Mouse (Mus musculus) ES-CJ7 (cell line): ENCODE measurements around the gene Selenof.

Experiments used
- DNase-seq: peaks from one replicate; pipeline ENCODE4 v3.0.0; 2011; ENCODE audit warnings: low read depth, low spot score

Selenof gene

DNA sequence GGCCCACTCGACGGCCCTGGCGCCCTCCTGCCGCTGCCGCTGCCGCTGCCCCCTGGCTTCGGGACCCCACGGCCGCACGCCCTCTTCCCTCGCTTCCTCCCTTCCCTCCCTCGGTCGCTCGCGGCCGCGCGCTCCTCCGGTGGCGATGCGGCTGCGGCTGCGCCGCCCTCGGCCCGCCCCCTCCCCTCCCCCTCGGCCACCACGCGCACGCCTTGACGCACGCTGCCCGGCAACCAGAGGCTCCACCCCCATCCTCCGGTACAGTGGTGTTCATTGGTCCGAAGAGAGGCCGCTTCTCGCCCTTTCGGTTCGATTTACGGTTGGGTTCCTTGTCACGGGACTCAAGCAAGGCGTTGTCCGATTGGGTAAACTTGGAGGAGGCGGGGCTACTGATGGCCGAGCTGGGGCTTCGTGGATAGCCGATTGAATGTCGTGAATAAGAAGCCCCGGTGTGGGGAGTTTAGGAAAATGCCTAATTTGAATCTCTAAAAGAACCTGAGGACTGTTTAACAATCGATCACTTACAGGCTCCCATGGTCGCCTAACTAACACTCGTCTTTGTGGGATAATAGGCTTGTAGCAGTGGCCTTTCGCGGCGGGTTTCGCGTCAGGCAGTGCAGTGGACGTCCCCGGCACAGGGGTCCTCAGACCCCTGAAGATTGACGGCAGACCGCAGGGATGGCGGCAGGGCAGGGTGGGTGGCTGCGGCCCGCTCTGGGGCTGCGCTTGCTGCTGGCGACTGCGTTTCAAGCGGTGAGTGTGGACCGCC, at the start of gene Selenof, which contains the start of gene Hs2st1:
Gene Selenof, plus strand, starts transcription at position 258 of the 769 bp plus-strand sequence.
Gene Hs2st1, minus strand, starts transcription at position 135 of the 769 bp plus-strand sequence.
- DNase-seq, result peak; percentile 100

DNA sequence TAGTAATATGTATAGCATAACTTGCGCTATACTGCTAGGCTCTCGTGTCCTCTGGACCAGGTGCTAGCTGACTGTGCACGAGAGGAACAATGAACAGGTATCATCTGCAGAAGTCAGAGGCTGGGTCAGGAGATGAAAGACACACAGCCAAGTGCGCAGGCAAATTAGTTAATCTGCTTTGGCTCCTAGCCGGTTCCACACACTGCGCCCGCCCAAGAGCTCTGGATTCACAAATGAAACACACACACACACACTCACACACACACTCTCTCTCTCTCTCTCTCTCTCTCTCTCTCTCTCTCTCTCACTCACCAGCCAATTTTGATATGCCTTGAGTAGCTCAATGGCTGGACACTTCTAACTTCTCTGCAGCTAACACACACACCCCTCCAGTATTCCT, 42.2 kb upstream of the Selenof start:
- no peak for DNase-seq

DNA sequence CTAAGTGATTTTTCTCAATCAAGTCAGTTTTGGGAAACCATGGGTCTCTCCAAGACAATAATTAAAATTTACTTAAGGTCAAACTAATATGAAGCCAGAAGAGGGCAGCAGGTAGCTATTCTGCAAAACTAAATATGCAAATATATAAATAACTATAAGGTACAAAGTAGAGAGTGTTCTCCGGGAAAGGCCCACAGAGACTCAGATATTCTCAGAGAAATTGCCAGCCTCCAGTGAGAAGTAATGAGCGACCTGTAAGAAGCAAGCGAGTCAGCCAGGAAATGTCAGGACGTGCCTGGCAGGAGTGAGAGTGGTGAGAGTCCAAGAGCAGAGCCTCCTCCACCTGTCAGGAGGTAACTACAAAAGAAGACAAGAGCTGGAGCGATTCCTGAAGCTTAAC, 39.1 kb upstream of the Selenof start:
- no peak for DNase-seq

DNA sequence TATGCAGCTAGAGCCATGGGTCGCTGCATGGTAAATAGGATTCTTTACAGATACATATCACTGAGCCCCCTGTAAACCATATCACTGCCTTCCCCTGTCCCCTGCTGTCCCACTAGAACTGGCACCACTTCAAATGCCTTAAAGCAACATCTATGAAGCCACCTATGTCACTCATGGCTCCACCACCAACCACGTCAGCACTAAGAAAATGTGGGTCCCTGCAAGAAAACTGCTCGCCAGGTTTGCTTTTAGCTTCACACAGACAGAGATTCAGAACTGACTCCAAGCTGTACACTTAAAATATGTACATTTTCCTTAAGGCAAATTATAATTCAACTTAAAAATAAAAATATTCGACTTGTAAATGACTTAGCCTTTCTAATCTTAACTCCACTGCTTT, 35.0 kb upstream of the Selenof start:
- DNase-seq, result no peak

DNA sequence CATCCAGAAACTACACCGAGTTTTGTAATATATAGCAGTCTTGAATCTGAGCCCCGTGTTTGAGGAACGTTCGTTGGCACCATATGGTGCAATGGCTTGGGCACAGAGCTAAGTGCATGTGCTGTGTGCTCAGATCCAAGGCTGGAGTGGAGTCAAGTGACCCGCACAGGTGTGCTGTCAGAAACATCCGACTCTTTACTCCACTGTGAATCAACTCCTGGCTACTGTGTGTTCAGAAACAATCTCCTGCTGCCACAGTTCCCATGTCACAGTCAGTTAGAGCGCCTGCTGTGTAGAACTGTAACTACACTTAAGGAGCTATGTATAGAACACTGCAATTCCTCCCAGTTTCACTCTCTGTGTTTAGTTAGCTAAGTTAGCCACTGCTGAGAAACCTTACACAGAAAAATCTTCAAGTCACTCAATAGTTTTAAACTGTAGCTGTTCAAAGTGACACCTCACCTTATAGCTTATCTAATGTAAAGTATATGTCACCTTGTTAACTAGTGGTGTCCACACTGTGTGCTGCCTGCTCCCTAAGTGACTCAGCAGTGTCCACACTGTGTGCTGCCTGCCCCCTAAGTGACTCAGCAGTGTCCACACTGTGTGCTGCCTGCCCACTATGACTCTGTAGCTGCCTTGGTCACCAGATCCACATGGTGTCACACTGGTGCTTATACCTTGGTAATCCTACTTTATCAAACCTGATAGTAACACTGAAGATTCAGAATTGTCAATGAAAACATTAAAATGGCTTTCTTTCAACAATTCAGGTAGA, 32.8 kb upstream of the Selenof start:
- no peak for DNase-seq

DNA sequence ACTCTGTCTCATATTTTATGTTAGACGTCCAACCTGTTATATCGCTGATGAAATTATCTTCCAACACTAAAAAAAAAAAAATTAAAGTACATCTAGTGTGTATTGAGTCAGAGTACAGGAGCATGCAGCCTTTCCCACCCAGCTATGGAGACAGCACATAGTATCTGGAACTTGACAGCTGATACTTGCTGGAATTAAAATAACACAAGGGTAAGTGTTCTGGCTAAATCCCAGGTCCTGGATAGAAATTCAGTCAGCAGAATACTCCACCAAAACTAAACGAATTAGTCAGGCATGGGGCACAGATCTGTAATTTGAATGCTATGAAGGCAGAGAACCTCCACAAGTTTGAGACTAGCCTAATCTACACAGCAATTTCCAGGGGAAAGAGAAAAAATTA, 31.1 kb upstream of the Selenof start:
- no peak for DNase-seq

DNA sequence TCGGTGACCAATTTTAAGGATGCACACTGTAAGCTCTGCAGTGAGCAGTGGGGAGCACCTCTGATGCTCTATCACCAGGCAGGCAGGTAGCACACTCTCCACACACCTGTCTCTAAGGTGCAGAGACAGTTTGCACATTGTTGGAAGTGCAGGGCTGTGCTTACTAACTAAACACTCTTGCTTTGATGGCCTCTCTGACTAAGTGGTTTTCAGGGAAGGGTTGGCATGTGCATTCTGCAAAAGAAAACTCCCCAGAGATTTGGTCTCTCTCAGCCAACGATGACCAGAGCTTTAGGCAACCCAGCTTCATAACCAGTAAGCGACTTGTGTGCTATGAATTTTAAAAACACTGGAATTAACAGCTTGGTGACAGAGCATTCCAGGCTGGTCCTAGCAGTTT, 29.3 kb upstream of the Selenof start:
- no peak for DNase-seq

DNA sequence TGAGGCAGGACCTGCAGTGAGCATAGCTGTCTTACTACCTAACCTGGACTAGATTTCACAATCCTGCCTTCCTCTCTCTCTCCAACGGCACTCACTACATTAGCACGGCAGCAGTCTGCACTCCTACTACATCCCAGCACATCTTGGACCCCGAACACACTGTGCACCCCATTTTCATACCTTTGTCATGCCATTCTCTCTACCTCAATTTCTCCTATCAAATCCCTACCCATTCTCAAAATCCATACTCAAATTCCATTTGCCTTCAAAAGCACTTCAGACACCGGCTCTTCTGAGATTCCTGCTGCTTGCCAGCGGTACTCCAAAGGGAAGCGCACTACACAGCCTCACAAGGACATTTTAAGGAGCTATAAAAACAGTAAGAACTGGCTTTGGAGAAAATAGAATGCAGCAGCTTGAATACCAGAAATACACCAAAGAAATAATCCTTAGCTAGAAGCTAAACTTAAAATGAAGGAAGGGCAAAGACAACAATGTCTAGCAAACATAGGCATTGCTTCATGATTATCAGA, 28.1 kb upstream of the Selenof start:
- DNase-seq, result no peak

DNA sequence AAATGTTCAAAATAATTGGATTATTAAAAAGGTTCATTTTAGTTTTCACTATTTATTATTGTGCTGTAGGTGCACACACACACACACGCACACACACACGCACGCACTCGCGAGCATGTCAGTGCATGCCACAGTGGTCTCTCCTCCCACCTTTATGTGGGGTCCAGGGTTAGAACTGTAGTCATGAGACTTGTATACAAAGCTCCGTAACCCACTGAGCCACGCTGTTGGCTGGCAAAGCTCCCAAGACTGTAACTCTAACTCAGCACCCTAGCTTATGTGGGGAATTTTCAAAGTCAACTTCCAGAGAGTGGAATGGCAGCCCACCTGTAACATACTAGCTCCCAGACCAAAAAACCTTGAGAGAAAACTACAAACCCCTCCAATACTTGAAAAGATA, 25.0 kb upstream of the Selenof start:
- no peak for DNase-seq

DNA sequence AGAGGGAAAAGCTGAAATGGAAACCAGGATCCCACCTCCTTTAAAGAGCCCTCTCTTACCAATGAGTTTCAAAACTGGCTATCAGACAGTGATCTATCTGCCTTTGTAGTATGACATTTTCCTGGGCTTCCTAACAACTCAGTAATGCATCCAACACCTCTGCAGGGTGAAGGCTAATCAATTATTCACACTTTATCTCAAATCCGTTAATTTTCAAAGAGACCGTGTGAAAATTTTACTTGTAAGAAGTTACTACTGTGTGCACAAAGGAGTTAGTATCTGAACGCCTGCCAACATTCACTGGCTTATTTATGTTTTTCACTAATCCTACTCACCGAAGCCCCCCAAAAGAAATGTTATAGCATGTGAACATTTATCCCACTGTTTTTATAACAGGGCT, 24.3 kb upstream of the Selenof start:
- no peak for DNase-seq

DNA sequence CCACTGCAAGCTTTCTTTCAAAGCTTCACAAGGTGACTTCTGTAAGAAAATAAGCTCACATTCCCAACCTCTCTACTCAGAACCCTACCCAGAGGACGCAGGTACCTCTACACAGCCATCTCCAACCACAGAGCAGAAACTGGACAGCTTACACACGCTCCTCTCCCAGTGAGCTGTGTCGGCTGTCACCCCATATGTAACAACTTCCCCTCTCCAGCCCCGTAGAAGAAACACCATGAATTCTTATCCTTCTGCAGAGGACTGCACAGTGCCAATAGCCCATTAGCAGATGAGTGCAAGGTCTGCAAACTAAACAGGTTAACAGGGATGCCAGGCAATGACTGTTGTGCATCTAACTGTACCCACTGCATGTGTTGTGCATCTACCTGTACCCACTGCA, 23.6 kb upstream of the Selenof start:
- DNase-seq, result no peak

DNA sequence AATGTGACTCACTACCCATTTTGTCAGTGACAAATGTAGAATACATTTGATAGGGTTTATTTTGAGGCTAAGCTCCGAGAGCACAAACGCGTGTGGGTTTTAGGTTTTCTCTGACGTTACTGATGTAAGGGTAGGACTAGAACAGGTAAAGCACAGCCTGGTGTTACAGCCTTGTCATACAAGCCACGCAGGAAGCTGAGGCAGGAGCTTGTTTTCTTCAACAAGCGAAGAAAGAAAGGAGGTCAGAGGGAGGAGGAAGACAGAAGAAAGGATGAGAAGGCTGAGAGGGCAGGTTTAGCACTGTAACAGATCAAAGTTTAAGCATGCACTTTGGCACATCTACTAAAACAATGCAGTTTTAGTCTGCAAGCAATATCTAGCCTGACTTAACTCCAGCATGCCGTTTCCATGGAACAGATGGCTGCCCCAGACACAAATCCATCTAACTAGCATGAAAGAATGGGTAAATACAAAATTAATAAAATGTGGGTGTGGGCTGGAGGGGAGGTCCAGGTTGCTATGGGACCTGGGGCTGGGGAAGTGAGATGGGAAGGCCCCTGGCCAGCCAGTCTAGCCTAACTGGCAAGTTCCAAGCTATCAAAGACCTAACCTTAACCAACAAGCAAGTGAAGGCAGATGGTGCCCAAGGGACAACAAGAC, 21.8 kb upstream of the Selenof start:
- no peak for DNase-seq

DNA sequence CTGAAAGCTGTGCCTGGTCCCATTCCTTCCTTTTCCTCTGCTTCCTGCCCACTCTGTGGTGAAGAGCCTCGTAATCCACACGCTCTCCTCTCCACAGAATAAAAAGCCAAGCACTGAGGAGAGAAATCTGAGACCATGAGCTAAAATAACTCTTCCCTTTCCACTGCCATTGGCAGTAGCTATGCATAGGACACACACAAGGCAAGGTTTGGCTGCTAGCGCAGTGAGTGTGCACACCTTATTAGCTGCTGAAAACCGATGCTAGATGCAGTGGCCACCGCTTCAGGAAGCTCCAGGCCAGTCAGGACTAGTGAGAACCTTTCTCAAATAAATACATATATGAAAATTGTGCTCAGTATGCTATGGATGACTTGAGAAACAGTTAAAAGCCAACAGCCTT, 20.1 kb upstream of the Selenof start:
- DNase-seq, result no peak

DNA sequence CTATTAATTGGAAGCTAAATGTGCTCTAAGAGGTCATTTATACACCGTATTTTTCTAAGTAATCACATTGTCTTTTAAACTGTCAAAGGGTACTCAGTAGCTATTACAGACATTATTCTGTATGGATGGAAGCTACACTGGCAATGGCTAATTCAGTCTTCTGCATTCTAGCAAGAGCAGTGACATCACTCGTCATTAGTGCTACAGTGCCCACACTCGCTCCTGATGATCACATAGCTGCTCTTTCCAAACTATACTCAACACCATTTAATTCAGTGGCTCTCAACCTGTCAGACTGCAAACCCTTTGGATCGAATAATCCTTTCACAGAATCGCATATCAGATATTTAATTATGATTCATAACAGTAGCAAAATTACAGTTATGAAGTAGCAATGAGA, 19.4 kb upstream of the Selenof start:
- DNase-seq, result no peak

DNA sequence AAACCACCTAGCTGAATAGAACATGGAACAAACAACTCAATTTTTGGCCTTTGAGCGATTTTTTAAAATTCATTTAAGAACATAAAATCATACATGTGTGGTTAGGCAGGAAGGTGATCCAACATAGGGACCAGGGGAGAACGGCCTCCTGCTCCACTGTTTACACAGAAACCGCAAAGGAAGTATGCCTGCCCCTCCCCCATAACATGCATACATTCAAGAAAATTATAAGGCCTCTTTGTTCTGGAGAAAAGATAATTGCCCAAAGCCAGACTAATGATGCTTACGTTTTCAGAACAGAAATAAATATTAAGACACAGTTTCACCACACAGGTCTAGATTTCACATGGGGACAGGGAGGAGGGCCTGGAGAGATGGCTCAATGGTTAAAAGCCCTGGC, 18.7 kb upstream of the Selenof start:
- no peak for DNase-seq

DNA sequence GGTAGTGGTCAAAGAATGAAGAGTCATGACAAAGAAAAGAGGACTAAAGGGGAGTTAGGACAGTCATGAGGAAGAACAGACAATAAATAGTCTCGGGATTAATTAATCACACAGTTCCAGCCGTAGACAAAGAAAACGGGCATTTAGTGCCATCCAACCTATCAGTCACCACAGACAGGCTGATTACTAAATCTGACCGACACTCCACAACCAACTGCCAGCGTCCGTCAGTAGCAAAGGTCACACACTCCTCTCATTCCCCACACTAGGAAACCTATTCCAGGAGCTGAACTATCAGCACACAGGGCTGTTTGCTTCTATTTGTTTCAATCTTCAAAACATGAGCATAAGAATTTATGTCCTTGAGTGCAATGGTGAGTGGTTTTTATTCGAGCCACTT, 16.2 kb upstream of the Selenof start:
- no peak for DNase-seq

DNA sequence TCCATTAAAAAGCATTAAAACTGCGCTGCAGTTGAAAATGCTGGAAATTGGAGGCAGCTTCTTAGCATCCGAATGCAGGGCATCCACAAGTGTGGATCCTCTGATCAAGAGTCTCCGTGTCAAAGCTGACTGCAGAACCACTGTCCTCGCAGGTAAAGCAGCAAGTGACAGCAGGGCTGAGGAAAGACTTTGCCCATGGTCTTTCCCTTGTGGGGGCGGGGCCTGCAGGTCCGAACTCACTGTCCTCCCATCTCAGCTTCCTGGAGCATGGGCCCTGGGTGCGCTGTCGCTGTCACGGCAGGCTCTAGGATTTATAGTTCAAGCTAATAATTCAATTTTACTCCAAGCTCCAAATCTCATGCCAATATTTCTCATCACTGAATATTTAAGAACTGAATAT, 15.6 kb upstream of the Selenof start:
- DNase-seq, result no peak

DNA sequence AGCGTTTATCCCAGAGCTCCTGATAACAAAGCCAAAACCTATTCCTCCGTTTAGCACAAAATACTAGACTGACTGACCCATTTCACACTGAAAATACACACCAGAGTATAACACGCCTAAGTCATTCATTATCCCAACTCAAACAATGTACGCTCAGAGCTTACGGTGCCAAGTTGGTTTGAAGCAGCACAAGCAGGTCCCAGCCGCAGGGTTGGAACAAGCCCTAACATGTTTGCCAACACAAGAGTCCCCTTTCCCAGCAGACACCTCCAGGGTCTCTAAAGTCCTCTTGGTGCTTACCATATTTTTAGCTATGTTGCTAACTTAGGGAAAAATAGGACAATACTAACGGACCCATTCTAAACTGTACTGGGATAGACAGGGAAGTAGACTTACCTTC, 15.0 kb upstream of the Selenof start:
- peak; percentile 25 for DNase-seq

DNA sequence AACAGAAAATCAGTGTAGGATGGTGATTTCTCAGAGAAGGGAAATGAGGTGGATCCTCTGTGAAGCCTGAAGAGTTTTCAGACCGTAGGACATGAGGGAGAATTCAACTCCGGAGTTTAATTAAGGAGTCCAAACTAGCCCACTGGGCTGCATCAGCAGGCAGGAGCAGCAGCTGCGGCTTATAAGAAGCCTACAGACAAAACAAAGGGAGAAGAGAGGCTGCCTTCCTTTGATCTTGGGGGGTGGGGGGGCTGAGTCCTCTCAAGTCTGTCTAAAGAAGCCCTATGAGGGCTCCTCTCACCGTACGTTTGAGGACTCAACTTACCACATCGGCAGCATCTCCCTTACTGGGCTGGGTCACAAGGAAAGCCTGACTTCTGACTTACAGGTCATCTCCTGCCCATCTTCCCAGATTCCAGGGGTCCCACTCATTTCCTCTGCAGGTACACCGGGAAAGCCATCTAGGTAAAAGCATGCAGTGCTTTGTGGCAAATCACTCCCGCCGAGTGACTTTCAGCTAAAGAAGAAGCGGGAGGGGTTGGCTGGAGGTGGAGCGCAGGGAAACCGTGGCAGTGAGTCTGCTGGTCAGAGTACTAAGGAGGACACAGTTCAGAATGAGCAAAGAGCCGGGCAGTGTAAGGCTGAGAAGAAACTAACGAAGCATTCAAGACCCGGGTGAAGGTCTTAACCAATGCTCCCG, 13.3 kb upstream of the Selenof start:
- DNase-seq, result peak; percentile 21

DNA sequence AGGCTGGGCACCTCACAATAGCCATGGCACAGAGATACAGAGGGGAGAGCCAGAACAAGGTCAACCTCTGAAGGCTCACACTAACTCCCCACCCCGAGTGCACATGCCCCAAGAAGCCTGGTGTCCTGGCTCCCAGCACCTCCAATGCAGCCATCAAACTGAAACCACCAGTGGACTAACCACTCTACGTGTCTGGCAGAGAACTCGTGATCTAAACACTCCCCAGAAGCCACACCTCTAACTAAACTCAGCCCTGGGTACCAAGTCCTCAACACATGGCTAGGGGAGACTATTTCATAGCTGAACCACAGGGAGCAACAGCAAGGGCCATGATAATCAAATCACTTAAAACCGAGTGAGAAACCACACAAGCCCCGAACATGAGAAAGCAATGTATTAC, 11.8 kb upstream of the Selenof start:
- no peak for DNase-seq

DNA sequence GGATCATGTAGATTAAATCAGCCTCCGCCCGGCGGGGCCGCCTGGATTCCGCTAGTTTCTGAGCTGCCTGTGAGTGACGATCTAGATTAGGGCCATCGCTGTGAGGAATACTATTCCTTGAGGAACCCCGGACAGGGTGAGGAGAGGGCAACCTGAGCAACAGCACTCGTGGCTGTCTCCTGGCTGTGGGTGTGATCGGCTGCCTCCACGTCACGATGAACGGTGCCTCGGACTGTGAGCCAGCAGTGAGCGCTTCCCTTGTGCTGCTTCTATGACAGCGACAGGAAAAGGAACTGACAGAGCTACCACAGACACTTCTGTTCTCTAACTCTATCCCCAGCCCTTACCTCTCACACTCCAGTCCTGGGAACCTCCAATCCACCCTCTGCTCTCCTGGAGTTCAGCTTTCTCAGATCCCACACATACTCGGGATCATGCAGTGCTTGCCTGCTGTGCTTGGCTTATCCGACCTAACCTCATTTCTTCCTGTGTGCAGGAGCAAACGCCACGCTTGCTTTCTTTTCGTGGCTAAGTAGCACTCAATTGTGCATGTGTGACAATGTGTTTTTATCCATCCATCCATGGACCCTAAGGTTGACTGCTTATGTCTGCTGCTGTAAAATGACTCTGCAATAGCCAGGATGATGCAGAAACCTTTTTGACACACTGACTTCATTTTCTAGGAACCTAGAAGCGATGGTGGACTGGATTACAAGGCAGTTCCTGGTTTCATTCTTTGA, 8.4 kb upstream of the Selenof start:
- DNase-seq, result peak; percentile 7
